Mouse (Mus musculus) hindbrain, embryonic 10.5 days (tissue): ENCODE measurements around the gene Farp1. TPM values are rescaled to one million over a fixed set of nuclear protein-coding genes. Genes with fewer than 3 reads are reported as not detected.

ENCODE experiments used
- DNase-seq: peaks from one replicate; pipeline ENCODE4 v3.0.0-alpha.2; 2017; ENCODE audit warnings: low spot score
- H3K27ac ChIP-seq: fragments of 300-500 bp; sonication (generic); 2 replicates; pipeline ENCODE4 v1.5.1; 2016; ENCODE audit warnings: mild to moderate bottlenecking, moderate library complexity
- H3K27me3 ChIP-seq: fragments of 300-500 bp; sonication (generic); 2 replicates; pipeline ENCODE4 v1.6.1; 2016; ENCODE audit warnings: mild to moderate bottlenecking; ENCODE audit not compliant: poor library complexity, insufficient read depth, severe bottlenecking
- H3K36me3 ChIP-seq: fragments of 300-500 bp; sonication (generic); 2 replicates; pipeline ENCODE4 v1.6.1; 2016; ENCODE audit warnings: mild to moderate bottlenecking, moderate library complexity
- H3K4me1 ChIP-seq: fragments of 300-500 bp; sonication (generic); replicated peaks from 2 replicates; pipeline ENCODE4 v1.6.1; 2016; ENCODE audit warnings: mild to moderate bottlenecking
- H3K4me3 ChIP-seq: fragments of 300-500 bp; sonication (generic); 2 replicates; pipeline ENCODE4 v1.5.1; 2016; ENCODE audit warnings: mild to moderate bottlenecking, moderate library complexity
- H3K9me3 ChIP-seq: fragments of 300-500 bp; sonication (generic); 2 replicates; pipeline ENCODE4 v1.6.1; 2016; ENCODE audit warnings: mild to moderate bottlenecking, moderate library complexity
- WGBS: fragments of 180-500 bp; shearing (Covaris S2); methylation state at CpG from one replicate; pipeline ENCODE4 v1.1.7; 2016; 5-methylcytosine and 5-hydroxymethylcytosine counted together
- polyA plus RNA-seq: library from polyadenylated mRNA; unstranded; fragments of >200 nt; fragmentation: Nextera tagmentation; extraction: Ambion mirVana; gene quantifications from 2 replicates; pipeline ENCODE4 v1.2.1, GENCODE M21; 2016

Gene Farp1
- polyA plus RNA-seq, 1 experiment from 2014 or later, result 25.2 TPM

DNA sequence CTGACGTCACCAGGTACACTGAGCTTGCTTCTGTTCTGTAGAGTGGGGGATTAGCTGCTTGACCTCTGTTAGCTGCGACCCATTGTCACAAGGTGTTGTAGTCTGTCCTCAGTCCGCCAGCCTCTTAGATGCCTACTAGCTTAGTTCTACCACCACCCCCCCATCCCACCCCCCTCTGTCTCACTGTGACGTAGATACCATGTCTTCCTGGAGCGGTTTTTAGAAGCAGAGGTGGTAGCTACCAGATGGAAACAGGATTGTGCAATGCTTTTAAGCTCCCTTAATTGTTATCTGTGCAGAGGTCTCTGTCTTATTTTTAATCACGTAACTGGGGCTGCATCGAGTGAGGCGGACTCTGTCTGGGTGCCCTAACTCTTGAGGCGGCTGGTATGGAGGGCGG lies 219.9 kb downstream of the Farp1 start:
- no peak overlapping the region for H3K4me3 ChIP-seq
- H3K4me1 ChIP-seq, result peaks cover 11% of the 10 kb centered on the region
- H3K27me3 ChIP-seq, result no peaks in the 10 kb centered on the region
- H3K36me3 ChIP-seq, result peaks cover 40% of the 10 kb centered on the region
- 92% methylated on average over 10 of the region's 10 CpGs for WGBS
- no peak for DNase-seq
- no peaks in the 10 kb centered on the region for H3K9me3 ChIP-seq
- H3K27ac ChIP-seq, result no peak overlapping the region

DNA sequence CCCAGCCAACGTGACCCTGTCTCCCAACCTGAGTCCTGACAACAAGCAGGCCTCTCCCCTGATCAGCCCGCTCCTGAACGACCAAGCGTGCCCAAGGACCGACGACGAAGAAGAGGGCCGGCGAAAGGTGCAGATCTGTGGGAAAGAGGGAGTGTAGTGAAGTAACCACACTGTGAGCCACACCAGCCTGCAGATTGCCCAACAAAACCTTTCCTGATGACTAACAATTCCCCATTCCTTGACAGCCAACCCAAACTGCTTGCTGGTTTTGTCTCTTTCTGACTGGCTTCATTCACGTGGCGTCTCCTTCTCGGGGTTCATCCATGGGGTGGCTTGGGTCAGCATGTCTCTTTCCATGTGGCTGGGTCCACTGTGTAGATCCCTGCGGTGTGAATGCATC lies 220.5 kb downstream of the Farp1 start:
- H3K4me3 ChIP-seq, result no peak overlapping the region
- H3K36me3 ChIP-seq, result peaks cover 34% of the 10 kb centered on the region
- WGBS, result 89% methylated on average over 13 of the region's 13 CpGs

DNA sequence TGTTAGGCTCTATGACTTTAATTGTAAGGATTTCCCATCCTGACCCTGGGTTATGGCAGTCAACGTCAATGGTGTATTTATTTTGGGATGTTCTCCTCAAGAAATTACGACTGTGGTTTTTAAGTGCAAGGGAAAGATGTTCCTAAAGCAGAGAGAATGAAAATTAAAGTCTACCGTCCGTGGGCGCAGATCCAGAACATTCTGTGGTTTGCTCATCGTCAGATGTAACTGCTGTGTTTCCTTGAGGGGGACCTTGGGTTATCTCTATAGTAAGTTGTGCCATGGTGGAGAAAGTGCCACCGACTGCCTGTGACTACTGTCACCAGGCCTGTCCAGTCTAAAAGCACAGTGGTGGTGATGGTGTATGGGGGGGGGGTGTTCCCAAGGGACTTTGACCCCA lies 221.9 kb downstream of the Farp1 start:
- Histone ChIP-seq H3K4me3 (no peak overlapping the region), H3K27ac (no peak overlapping the region), H3K9me3 (no peaks in the 10 kb centered on the region), H3K36me3 (peaks cover 36% of the 10 kb centered on the region), H3K4me1 (peaks cover 5% of the 10 kb centered on the region), H3K27me3 (no peaks in the 10 kb centered on the region)
- DNase-seq, result no peak
- WGBS, result 93% methylated on average over 7 of the region's 7 CpGs

More for the DNA sequence above, 220.5 kb downstream of the Farp1 start:
- H3K4me1 ChIP-seq, result peaks cover 5% of the 10 kb centered on the region
- H3K9me3 ChIP-seq, result no peaks in the 10 kb centered on the region
- DNase-seq, result no peak
- no peaks in the 10 kb centered on the region for H3K27me3 ChIP-seq
- 0 out of 2 replicates have a peak overlapping the region, but pooled peaks have one; percentile 35 for H3K27ac ChIP-seq

DNA sequence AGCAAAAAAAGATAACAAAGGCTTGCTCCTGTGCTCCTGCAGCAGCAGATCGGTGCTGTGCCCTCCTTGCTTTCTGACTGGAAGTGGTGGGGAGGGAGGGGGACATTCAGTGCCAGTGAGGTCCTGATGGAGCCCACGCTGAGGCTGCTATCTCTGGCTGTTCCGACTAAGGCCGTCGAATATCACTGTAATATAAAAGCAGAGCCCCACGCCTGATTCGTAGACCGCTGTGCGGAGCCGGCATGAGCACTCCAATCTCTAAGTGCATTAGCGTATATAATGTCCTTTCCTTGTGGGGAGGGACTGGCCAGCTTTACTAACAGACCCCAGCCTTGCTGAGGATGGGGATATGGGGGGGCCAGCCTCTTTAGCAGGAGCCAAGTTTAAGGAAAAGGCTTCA lies 224.3 kb downstream of the Farp1 start:
- H3K4me1 ChIP-seq, result peaks cover 14% of the 10 kb centered on the region
- DNase-seq, result no peak
- H3K9me3 ChIP-seq, result no peaks in the 10 kb centered on the region
- no peak overlapping the region for H3K4me3 ChIP-seq
- H3K27me3 ChIP-seq, result no peaks in the 10 kb centered on the region
- peaks cover 50% of the 10 kb centered on the region for H3K36me3 ChIP-seq
- 63% methylated on average over 11 of the region's 11 CpGs for WGBS
- H3K27ac ChIP-seq, result no peak overlapping the region

DNA sequence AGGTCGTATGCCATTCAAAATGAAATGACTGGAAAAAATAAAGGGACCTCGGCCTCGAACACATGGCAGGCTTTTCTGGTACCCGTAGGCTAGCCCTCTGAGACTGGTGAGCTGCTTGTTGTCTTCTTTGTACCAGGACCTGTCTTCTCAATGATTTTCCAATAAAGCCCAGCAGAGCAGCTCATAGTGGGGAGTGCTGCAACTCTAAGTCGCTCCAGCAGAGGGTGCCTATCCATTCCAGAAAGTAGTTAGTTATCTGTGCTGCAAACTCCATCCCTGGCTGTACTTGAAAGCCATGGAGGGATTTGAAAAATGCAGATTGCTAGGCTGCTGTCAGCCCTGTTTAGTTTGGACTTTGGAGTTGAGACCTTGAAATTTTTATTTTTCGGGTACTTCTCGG lies 224.8 kb downstream of the Farp1 start:
- H3K27me3 ChIP-seq, result no peaks in the 10 kb centered on the region
- H3K27ac ChIP-seq, result no peak overlapping the region
- no peaks in the 10 kb centered on the region for H3K9me3 ChIP-seq
- peaks cover 55% of the 10 kb centered on the region for H3K36me3 ChIP-seq
- H3K4me1 ChIP-seq, result peaks cover 14% of the 10 kb centered on the region
- no peak overlapping the region for H3K4me3 ChIP-seq
- WGBS, result 53% methylated on average over 7 of the region's 7 CpGs
- peak; percentile 64 for DNase-seq

DNA sequence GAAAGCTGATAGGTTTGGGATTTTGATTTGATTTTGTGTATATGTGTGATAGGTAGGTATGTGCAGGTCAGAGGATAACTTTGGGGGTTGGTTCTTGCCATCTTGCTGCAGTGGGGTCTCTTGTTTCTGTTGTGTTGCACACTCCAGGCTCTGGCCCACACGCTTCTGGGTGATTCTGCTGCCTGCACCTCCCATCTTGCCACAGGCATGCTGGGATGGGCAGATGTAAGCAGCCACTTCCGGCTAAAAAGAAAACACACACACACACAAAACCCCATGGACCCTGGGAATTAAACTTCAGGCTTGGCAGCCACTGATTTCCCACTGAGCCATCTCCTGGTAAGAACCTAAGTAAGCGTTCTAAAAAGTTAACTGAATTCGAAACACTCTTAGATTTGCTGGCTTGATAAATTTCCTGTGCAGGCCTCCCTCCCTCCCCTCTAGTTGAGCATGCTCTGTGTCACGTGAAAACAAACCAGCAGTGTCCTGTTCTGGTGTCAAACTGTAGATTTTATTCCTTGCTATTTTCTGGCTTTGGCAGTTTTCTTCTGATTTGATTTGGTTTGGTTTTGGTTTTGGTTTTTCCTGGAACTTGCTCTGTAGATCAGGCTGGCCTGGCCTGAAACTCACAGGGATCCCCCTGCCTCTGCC lies 226.4 kb downstream of the Farp1 start:
- no peaks in the 10 kb centered on the region for H3K27me3 ChIP-seq
- H3K36me3 ChIP-seq, result peaks cover 54% of the 10 kb centered on the region
- WGBS, result 80% methylated on average over 5 of the region's 5 CpGs
- H3K27ac ChIP-seq, result no peak overlapping the region
- peaks cover 14% of the 10 kb centered on the region for H3K4me1 ChIP-seq
- no peak for DNase-seq
- no peak overlapping the region for H3K4me3 ChIP-seq
- no peaks in the 10 kb centered on the region for H3K9me3 ChIP-seq

DNA sequence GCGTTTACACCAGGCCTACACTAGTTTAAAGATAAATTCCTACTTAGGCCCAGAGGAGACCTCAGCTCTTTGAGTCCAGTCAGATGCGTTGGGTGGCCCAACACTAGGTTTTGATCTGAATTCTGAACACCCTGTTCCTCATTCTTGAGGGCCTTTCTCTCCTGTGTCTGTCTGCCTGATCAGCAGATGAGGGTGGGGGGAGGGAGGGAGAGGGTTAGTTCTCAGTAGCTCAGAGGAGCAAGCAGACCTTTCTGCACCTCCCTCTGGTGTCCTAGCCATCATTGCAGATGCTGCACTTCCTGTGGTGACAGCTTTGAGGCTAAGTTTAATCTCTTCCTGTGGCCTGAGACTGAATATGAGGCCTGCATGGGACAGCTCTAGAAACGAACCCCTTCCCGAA lies 227.6 kb downstream of the Farp1 start:
- Histone ChIP-seq H3K4me1 (peaks cover 14% of the 10 kb centered on the region), H3K36me3 (peaks cover 46% of the 10 kb centered on the region), H3K27ac (no peak overlapping the region), H3K4me3 (no peak overlapping the region), H3K27me3 (no peaks in the 10 kb centered on the region), H3K9me3 (no peaks in the 10 kb centered on the region)
- WGBS, result 78% methylated on average over 4 of the region's 4 CpGs
- DNase-seq, result no peak

DNA sequence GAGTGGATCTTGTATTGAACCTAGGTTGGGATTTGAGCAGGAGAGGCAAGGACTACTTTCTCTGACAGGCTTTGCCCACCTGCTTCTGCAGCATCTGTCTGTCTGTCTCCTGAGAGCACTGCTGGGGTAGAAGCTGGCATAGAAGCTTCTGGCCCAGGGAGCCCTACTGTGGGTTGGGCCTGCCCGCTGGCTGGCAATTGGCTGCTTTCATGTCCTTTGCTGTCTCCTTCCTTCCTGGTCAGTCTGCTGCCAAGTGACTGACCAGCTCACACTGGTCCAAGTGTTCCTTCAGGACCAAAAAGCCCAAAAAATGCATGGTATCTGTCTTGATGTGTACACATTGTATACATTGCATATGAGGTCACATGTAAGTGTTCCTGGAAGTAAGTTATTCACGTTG lies 228.9 kb downstream of the Farp1 start:
- Histone ChIP-seq H3K4me1 (peaks cover 14% of the 10 kb centered on the region), H3K36me3 (peaks cover 45% of the 10 kb centered on the region), H3K4me3 (no peak overlapping the region), H3K9me3 (no peaks in the 10 kb centered on the region), H3K27me3 (no peaks in the 10 kb centered on the region), H3K27ac (no peak overlapping the region)
- WGBS, result 84% methylated on average over 2 of the region's 2 CpGs
- no peak for DNase-seq

DNA sequence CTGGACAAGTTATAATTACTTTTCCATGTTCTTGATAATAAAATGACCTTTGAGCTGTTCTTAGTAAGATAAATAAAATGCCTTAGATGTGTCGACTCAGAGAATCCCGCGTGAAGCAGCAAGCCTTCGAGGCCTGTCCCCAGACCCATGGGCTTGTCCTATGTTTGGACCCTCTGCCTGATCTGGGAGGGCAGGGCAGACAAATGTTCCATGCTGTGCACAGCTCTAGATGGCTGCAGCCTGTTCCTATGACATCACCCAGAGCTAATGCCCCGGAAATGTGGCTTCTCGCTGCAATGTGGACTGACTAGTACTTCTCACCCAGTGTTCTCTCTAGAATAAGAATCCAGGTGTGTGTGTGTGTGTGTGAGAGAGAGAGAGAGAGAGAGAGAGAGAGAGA lies 229.5 kb downstream of the Farp1 start:
- Histone ChIP-seq H3K27ac (no peak overlapping the region), H3K27me3 (no peaks in the 10 kb centered on the region), H3K4me1 (peaks cover 11% of the 10 kb centered on the region), H3K36me3 (peaks cover 45% of the 10 kb centered on the region), H3K4me3 (no peak overlapping the region), H3K9me3 (no peaks in the 10 kb centered on the region)
- 95% methylated on average over 6 of the region's 6 CpGs for WGBS
- DNase-seq, result no peak

DNA sequence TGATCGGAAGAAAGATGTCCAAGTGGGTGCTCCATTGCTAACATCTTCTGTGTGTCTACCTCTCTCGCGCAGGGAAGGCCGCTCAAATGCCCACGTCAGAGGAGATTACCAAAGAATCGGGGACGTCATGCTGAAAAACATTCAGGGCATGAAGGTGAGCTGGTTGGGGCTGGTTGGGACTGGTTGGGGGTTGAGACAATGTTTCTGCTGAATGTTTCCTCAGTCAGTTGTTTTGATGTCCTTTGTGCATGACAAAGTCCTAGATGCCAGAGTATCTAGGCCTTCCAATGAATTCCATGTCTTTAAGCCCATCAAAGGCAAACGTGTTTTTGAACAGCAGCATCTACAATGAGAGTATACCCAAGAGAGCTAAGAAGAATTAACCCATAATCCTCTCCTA lies 232.8 kb downstream of the Farp1 start:
- no peaks in the 10 kb centered on the region for H3K9me3 ChIP-seq
- 0 out of 2 replicates have a peak, but pooled peaks cover 1% of the 10 kb centered on the region for H3K4me1 ChIP-seq
- no peaks in the 10 kb centered on the region for H3K27me3 ChIP-seq
- 88% methylated on average over 8 of the region's 8 CpGs for WGBS
- no peak overlapping the region for H3K4me3 ChIP-seq
- H3K27ac ChIP-seq, result no peak overlapping the region
- no peak for DNase-seq
- H3K36me3 ChIP-seq, result peaks cover 68% of the 10 kb centered on the region

DNA sequence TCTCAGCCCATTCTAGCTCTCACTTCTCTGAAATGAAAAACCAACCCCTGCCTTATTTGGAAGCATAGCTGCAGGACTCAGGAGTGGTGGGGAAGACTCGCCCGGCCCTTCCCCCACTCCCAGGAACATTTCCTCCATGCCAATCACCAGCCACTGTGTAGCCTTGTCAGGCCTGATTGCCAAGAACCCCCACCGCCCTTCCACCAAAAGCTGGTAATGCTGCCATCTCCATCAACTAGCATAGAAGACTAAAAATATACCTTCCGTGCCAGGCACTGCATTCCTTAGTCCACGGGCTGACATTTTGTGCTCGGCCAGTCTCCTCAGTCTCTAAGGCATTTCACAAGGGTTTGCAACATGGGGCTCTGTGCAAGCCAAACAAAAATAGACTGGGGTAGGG lies 235.5 kb downstream of the Farp1 start:
- WGBS, result 86% methylated on average over 6 of the region's 6 CpGs
- Histone ChIP-seq H3K4me3 (no peak overlapping the region), H3K9me3 (no peaks in the 10 kb centered on the region), H3K27ac (no peak overlapping the region), H3K27me3 (no peaks in the 10 kb centered on the region), H3K4me1 (no peaks in the 10 kb centered on the region), H3K36me3 (peaks cover 71% of the 10 kb centered on the region)
- no peak for DNase-seq

DNA sequence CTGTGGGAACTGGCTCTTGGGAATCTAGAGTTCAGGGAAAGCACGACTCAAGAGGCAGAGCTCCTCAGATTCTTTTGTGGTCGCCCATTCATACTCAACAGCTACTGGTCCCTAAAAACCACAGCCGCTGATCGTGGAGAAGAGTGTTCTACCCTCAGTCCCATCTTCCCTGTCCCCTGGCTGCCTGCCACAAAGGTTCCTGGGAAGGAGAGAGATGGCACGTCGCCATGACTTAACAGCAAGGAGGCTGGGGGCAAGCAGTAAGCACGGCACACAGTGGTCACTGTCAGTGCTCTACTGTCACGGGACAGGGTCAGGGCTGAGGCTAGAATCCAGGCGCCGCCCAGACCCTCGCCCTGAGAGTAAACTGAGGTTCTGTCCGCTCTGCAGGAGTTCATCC lies 240.0 kb downstream of the Farp1 start:
- no peaks in the 10 kb centered on the region for H3K9me3 ChIP-seq
- no peak overlapping the region for H3K4me3 ChIP-seq
- no peak for DNase-seq
- no peak overlapping the region for H3K27ac ChIP-seq
- no peaks in the 10 kb centered on the region for H3K27me3 ChIP-seq
- 91% methylated on average over 12 of the region's 12 CpGs for WGBS
- H3K36me3 ChIP-seq, result peaks cover 93% of the 10 kb centered on the region
- no peaks in the 10 kb centered on the region for H3K4me1 ChIP-seq

DNA sequence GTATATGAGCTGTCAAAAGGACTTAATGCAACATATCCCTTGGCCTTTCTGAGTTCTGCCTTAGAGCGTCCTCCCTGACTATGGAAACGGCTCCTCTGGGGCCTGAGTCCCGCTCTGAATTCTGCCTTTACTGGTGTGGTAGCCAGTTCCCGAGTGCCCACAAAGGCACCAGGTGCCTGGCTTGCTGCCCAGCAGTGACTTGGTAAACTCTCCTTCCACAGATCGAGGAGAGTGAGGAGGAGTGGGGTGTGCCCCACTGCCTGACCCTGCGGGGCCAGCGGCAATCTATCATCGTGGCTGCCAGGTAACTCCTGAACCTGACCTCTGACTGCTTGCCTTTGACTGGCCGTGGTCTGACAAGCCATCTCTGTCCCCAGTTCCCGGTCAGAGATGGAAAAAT lies 241.0 kb downstream of the Farp1 start:
- no peaks in the 10 kb centered on the region for H3K9me3 ChIP-seq
- no peaks in the 10 kb centered on the region for H3K4me1 ChIP-seq
- H3K4me3 ChIP-seq, result no peak overlapping the region
- 90% methylated on average over 10 of the region's 10 CpGs for WGBS
- H3K27me3 ChIP-seq, result no peaks in the 10 kb centered on the region
- no peak for DNase-seq
- peaks cover 93% of the 10 kb centered on the region for H3K36me3 ChIP-seq
- no peak overlapping the region for H3K27ac ChIP-seq

DNA sequence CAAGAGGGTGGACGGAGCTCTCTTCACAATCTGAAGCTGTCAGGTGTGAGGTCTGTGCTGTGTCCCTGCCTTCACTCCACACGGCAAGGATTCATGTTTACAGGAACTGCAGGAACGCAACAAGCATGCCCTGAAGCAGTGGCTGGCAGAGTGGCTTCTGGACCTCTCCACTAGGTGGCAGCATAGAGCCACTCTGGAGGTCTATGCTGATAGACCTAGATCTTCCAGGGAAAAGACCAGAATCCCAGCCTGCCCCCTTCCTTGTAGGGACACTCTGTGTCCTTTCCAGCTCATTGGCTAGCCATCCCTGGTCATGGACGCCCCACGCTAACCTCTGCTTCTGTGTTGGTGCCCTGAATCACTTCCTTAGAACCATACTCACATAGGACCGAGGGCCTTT lies 244.1 kb downstream of the Farp1 start:
- Histone ChIP-seq H3K9me3 (no peaks in the 10 kb centered on the region), H3K36me3 (peaks cover 93% of the 10 kb centered on the region)
- WGBS, result 30% methylated on average over 6 of the region's 6 CpGs

More for the DNA sequence above, 244.1 kb downstream of the Farp1 start:
- peak; percentile 81 for DNase-seq
- Histone ChIP-seq H3K27me3 (no peaks in the 10 kb centered on the region), H3K27ac (no peak overlapping the region), H3K4me3 (no peak overlapping the region), H3K4me1 (no peaks in the 10 kb centered on the region)
